Mouse (Mus musculus) frontal cortex, postnatal 10 days (tissue): ENCODE data around the gene Tmem80.

Source experiments
- DNase-seq, 2 experiments: peaks; one replicate each; pipeline ENCODE4 v3.0.0; 2022; ENCODE audit warnings: low spot score in 2 of 2, mixed read lengths in 1 of 2

The Tmem80 gene

GRCm38 (mm10) chr7:141363106-141363751 lies 35.7 kb downstream of the Tmem80 start:
- DNase-seq = peak in 1 of 2 experiments; percentile 60

GRCm38 (mm10) chr7:141363752-141364125 lies 36.2 kb downstream of the Tmem80 start:
- DNase-seq = no peak

GRCm38 (mm10) chr7:141364349-141365048 lies 37.0 kb downstream of the Tmem80 start:
- no peak for DNase-seq

GRCm38 (mm10) chr7:141365049-141365445 lies 37.5 kb downstream of the Tmem80 start:
- no peak for DNase-seq

GRCm38 (mm10) chr7:141367358-141367757 lies 39.8 kb downstream of the Tmem80 start:
- no peak for DNase-seq

- no peak for DNase-seq
Measured at GRCm38 (mm10) chr7:141369918-141370317, 42.4 kb downstream of the Tmem80 start.

- DNase-seq = no peak
Measured at GRCm38 (mm10) chr7:141371942-141372595, 44.5 kb downstream of the Tmem80 start.

GRCm38 (mm10) chr7:141373611-141374010 lies 46.1 kb downstream of the Tmem80 start:
- no peak for DNase-seq

- DNase-seq = no peak
Measured at GRCm38 (mm10) chr7:141374399-141374798, 46.9 kb downstream of the Tmem80 start.

GRCm38 (mm10) chr7:141379584-141379983 lies 52.0 kb downstream of the Tmem80 start:
- DNase-seq = no peak

- no peak for DNase-seq
Measured at GRCm38 (mm10) chr7:141381068-141381835, 53.7 kb downstream of the Tmem80 start.
